Mouse (Mus musculus): Measurements from ENCODE around the gene Stk32c.

DNA sequence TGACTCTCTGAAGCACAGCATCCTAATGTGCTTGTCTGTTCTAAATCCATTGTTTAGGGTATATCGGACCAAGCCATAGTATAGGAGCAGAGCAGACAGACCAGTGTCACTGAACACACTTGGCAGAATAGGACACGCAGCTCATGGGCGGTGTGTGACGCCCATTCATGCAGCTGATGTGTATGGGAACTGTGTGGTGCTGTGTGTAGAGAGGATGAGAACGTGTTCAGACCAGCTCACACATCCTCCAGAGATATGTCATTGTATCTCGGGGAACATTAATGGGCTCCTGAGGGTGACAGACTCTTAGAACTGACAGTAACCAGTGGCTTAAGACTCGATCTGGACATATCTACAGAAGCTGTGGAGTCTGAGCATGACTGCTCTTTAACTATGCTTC lies 13.3 kb upstream of the Stk32c start:
- TF ChIP-seq CTCF (IDR thresholded peaks at IDR 0.05; ENCODE audit: borderline replicate concordance, insufficient read depth, low read depth, low read length) (no peak), POLR2A (IDR thresholded peaks at IDR 0.05; ENCODE audit: borderline replicate concordance, insufficient read depth, low read length) (no peak)
